Mouse (Mus musculus) layer of hippocampus, postnatal 14 days (tissue): ENCODE data around the gene Rnf26. TPM values are rescaled to one million over a fixed set of nuclear protein-coding genes. Genes with fewer than 3 reads are reported as not detected.

Source experiments
- DNase-seq, 2 experiments: peaks; one replicate each; pipeline ENCODE4 v3.0.0; 2021 to 2022; ENCODE audit warnings: low spot score in 2 of 2, mixed read lengths in 1 of 2
- long read RNA-seq, 2 experiments: library from polyadenylated mRNA; stranded (forward); transcript quantifications; one replicate each; pipeline ENCODE4 v2.0.0; 2021
- total RNA-seq, 2 experiments: library from RNA; stranded (reverse); gene quantifications; 2 replicates each; pipeline ENCODE4 v1.2.3; 2021

The Rnf26 gene
- 10 to 100 TPM; 27.7 to 28.2 TPM for total RNA-seq
- long read RNA-seq, experiment 1, transcript Rnf26-201 (1 exons, 2,724 nt): major isoform, 54 of 55 reads
- long read RNA-seq, experiment 1, partial matches to known transcripts: 0 of 55 reads
- long read RNA-seq, experiment 1, other reads (novel, unspliced or antisense): 1 of 55 reads
- long read RNA-seq, experiment 2, transcript Rnf26-201 (1 exons, 2,724 nt): major isoform, 50 of 50 reads
- long read RNA-seq, experiment 2, partial matches to known transcripts: 0 of 50 reads
- long read RNA-seq, experiment 2, other reads (novel, unspliced or antisense): 0 of 50 reads

- peak; percentile 94 to 98 for DNase-seq
Observed at GRCm38 (mm10) chr9:44113105-44113789, at the start of gene Rnf26, which contains the start of gene Gm49380. Rnf26 (minus strand) TSS chr9:44113517. Gm49380 (minus strand) TSS chr9:44113500.

GRCm38 (mm10) chr9:44159886-44160285, 46.6 kb upstream of the Rnf26 start:
- no peak for DNase-seq

- no peak for DNase-seq
Observed at GRCm38 (mm10) chr9:44147290-44147689, 34.0 kb upstream of the Rnf26 start.

GRCm38 (mm10) chr9:44144718-44145060, 31.4 kb upstream of the Rnf26 start:
- DNase-seq: no peak

GRCm38 (mm10) chr9:44144023-44144717, 30.9 kb upstream of the Rnf26 start:
- no peak for DNase-seq

- DNase-seq: no peak
Observed at GRCm38 (mm10) chr9:44143421-44143820, 30.1 kb upstream of the Rnf26 start.

GRCm38 (mm10) chr9:44141951-44142350, 28.6 kb upstream of the Rnf26 start:
- DNase-seq: no peak

GRCm38 (mm10) chr9:44137846-44138245, 24.5 kb upstream of the Rnf26 start:
- DNase-seq: no peak

GRCm38 (mm10) chr9:44135731-44136411, 22.6 kb upstream of the Rnf26 start:
- DNase-seq: no peak

- DNase-seq: no peak
Observed at GRCm38 (mm10) chr9:44134851-44135730, 21.8 kb upstream of the Rnf26 start.

- peak in 1 of 2 experiments; percentile 54 for DNase-seq
Observed at GRCm38 (mm10) chr9:44134101-44134850, 21.0 kb upstream of the Rnf26 start, which contains the start of gene Mcam. Mcam (plus strand) TSS chr9:44134469.

GRCm38 (mm10) chr9:44133287-44133686, 20.0 kb upstream of the Rnf26 start:
- no peak for DNase-seq

- DNase-seq: no peak
Observed at GRCm38 (mm10) chr9:44132200-44132599, 18.9 kb upstream of the Rnf26 start.

- DNase-seq: no peak
Observed at GRCm38 (mm10) chr9:44131276-44131590, 17.9 kb upstream of the Rnf26 start.

- DNase-seq: no peak
Observed at GRCm38 (mm10) chr9:44130581-44131275, 17.4 kb upstream of the Rnf26 start.

- no peak for DNase-seq
Observed at GRCm38 (mm10) chr9:44130034-44130433, 16.7 kb upstream of the Rnf26 start.

- DNase-seq: no peak
Observed at GRCm38 (mm10) chr9:44129633-44130032, 16.3 kb upstream of the Rnf26 start.

- DNase-seq: no peak
Observed at GRCm38 (mm10) chr9:44127351-44127801, 14.1 kb upstream of the Rnf26 start.

GRCm38 (mm10) chr9:44126746-44127145, 13.4 kb upstream of the Rnf26 start:
- no peak for DNase-seq
